Mouse (Mus musculus) erythroblast, embryonic 14.5 days (primary cell): ENCODE measurements around the gene Grn.

Source experiments
- GATA1 ChIP-seq: IDR thresholded peaks from 2 replicates; pipeline ENCODE4 v1.6.1; 2012; ENCODE audit warnings: low read length, inconsistent platforms, mixed read lengths
- TAL1 ChIP-seq: IDR thresholded peaks from 3 replicates; pipeline ENCODE4 v1.6.1; 2012; ENCODE audit warnings: low read length, inconsistent platforms, mixed read lengths

GRCm38 (mm10) chr11:102424666-102425065 lies 5.4 kb upstream of the Grn start:
- TF ChIP-seq TAL1 (no peak), GATA1 (no peak)
